Mouse (Mus musculus): ENCODE data around the gene Tmem150b. TPM values are rescaled to one million over a fixed set of nuclear protein-coding genes. Genes with fewer than 3 reads are reported as not detected.

Tmem150b gene
- polyA plus RNA-seq, 2 experiments from 2014 or later = not detected

- ATAC-seq = no peak
These were observed 65.1 kb downstream of the Tmem150b start for GRCm38 (mm10) chr7:4659911-4660443.

- peak; percentile 72 for ATAC-seq
These were observed 66.0 kb downstream of the Tmem150b start, which contains the start of gene Ppp6r1 for GRCm38 (mm10) chr7:4658912-4659551. Ppp6r1 (minus strand) TSS chr7:4659019.

GRCm38 (mm10) chr7:4658128-4658907 is 66.7 kb downstream of the Tmem150b start:
- peak; percentile 22 for ATAC-seq

- ATAC-seq = no peak
These were observed 67.4 kb downstream of the Tmem150b start for GRCm38 (mm10) chr7:4657521-4658127.

Other genes starting within 250 kb of the Tmem150b start
- gene Ppp1r12c, start 223.6 kb downstream of the Tmem150b start, polyA plus RNA-seq (2017; shearing (Covaris generic)) = 10 to 100 TPM; 21.6 to 26.6 TPM
- gene Tnnt1, start 208.9 kb downstream of the Tmem150b start, polyA plus RNA-seq (2017; shearing (Covaris generic)) = 10 to 100 TPM in 1 of 2 experiments, 1 to 10 TPM in 1; 4.9 to 10.4 TPM
- gene Tnni3, start 201.0 kb downstream of the Tmem150b start, polyA plus RNA-seq (2017; shearing (Covaris generic)) = 1 to 10 TPM; 1.7 to 3.6 TPM
- gene Dnaaf3, start 192.8 kb downstream of the Tmem150b start, polyA plus RNA-seq (2017; shearing (Covaris generic)) = 1 to 10 TPM in 1 of 2 experiments, under 1 TPM in 1; 0.93 to 1.6 TPM
- not detected for gene Syt5, start 177.7 kb downstream of the Tmem150b start, polyA plus RNA-seq (2017; shearing (Covaris generic))
- not detected for gene Ptprh, start 121.2 kb downstream of the Tmem150b start, polyA plus RNA-seq (2017; shearing (Covaris generic))
- 1 to 10 TPM; 3.0 to 4.1 TPM for gene Tmem86b, start 93.8 kb downstream of the Tmem150b start, polyA plus RNA-seq (2017; shearing (Covaris generic))
- gene Ppp6r1, start 66.2 kb downstream of the Tmem150b start, polyA plus RNA-seq (2017; shearing (Covaris generic)) = 10 to 100 TPM; 10.6 to 11.1 TPM
- gene Hspbp1, start 40.2 kb downstream of the Tmem150b start, polyA plus RNA-seq (2017; shearing (Covaris generic)) = 10 to 100 TPM; 38.9 to 60.9 TPM
- not detected for gene Brsk1, start 34.6 kb downstream of the Tmem150b start, polyA plus RNA-seq (2017; shearing (Covaris generic))
- gene Kmt5c, start 14.9 kb upstream of the Tmem150b start, polyA plus RNA-seq (2017; shearing (Covaris generic)) = 10 to 100 TPM; 19.7 to 28.9 TPM
- 1 to 10 TPM; 2.1 to 4.5 TPM for gene Cox6b2, start 27.8 kb upstream of the Tmem150b start, polyA plus RNA-seq (2017; shearing (Covaris generic))
- not detected for gene Fam71e2, start 46.1 kb upstream of the Tmem150b start, polyA plus RNA-seq (2017; shearing (Covaris generic))
- not detected for gene Il11, start 57.6 kb upstream of the Tmem150b start, polyA plus RNA-seq (2017; shearing (Covaris generic))
- not detected for gene Tmem190, start 57.7 kb upstream of the Tmem150b start, polyA plus RNA-seq (2017; shearing (Covaris generic))
- gene Tmem238, start 64.4 kb upstream of the Tmem150b start, polyA plus RNA-seq (2017; shearing (Covaris generic)) = 1 to 10 TPM in 1 of 2 experiments, not detected in 1; 1.2 TPM
- gene Rpl28, start 67.6 kb upstream of the Tmem150b start, polyA plus RNA-seq (2017; shearing (Covaris generic)) = 100 to 1,000 TPM; 460 to 740 TPM
- gene Ube2s, start 87.3 kb upstream of the Tmem150b start, polyA plus RNA-seq (2017; shearing (Covaris generic)) = 10 to 100 TPM; 39.3 to 43.6 TPM
- gene Shisa7, start 119.4 kb upstream of the Tmem150b start, polyA plus RNA-seq (2017; shearing (Covaris generic)) = under 1 TPM in 1 of 2 experiments, not detected in 1; 0.09 TPM
- gene Isoc2b, start 145.0 kb upstream of the Tmem150b start, polyA plus RNA-seq (2017; shearing (Covaris generic)) = 10 to 100 TPM; 34.4 to 50.2 TPM
- under 1 TPM; 0.20 to 0.69 TPM for gene Isoc2a, start 151.9 kb upstream of the Tmem150b start, polyA plus RNA-seq (2017; shearing (Covaris generic))
- not detected for gene Gm36210, start 181.3 kb upstream of the Tmem150b start, polyA plus RNA-seq (2017; shearing (Covaris generic))
- gene Zfp628, start 190.0 kb upstream of the Tmem150b start, polyA plus RNA-seq (2017; shearing (Covaris generic)) = 1 to 10 TPM; 1.9 TPM
- gene Nat14, start 196.8 kb upstream of the Tmem150b start, polyA plus RNA-seq (2017; shearing (Covaris generic)) = not detected
- under 1 TPM in 1 of 2 experiments, not detected in 1; 0.10 TPM for gene Ssc5d, start 200.5 kb upstream of the Tmem150b start, polyA plus RNA-seq (2017; shearing (Covaris generic))
- not detected for gene Sbk2, start 239.2 kb upstream of the Tmem150b start, polyA plus RNA-seq (2017; shearing (Covaris generic))
- not detected for gene Sbk3, start 245.9 kb upstream of the Tmem150b start, polyA plus RNA-seq (2017; shearing (Covaris generic))